Mouse (Mus musculus): ENCODE results near the gene Tatdn3.

DNA sequence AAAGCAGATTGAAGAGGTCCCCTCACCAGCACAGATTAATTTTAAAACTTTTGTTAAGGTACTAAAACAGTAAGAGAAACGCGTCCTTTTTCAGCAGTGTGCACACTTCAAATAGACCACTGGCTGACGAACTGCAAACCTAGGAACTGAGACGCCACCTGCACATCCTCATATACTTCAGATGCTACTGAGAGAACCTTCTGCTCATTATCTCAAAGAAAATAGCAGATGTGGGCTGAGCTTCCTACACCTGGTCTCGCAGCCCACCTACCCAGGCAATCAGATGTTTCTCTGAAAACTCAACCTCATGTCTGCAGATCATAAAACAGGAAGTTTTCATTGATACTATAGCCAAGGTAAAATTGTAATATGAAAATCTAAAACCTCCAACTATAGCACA is 42.9 kb downstream of the Tatdn3 start:
- no peak for TF ChIP-seq CTCF (IDR thresholded peaks at IDR 0.05; ENCODE audit: low read depth, low read length)
- TF ChIP-seq POLR2A (IDR thresholded peaks at IDR 0.05; ENCODE audit: borderline replicate concordance, low read depth, low read length): no peak

All from bone marrow macrophage, adult 2 months (primary cell).